Mouse (Mus musculus): ENCODE data around the gene Lrrtm3.
A peak's percentile ranks its signal among the peaks of the same experiment; 100 is the strongest.

Lrrtm3 gene

DNA sequence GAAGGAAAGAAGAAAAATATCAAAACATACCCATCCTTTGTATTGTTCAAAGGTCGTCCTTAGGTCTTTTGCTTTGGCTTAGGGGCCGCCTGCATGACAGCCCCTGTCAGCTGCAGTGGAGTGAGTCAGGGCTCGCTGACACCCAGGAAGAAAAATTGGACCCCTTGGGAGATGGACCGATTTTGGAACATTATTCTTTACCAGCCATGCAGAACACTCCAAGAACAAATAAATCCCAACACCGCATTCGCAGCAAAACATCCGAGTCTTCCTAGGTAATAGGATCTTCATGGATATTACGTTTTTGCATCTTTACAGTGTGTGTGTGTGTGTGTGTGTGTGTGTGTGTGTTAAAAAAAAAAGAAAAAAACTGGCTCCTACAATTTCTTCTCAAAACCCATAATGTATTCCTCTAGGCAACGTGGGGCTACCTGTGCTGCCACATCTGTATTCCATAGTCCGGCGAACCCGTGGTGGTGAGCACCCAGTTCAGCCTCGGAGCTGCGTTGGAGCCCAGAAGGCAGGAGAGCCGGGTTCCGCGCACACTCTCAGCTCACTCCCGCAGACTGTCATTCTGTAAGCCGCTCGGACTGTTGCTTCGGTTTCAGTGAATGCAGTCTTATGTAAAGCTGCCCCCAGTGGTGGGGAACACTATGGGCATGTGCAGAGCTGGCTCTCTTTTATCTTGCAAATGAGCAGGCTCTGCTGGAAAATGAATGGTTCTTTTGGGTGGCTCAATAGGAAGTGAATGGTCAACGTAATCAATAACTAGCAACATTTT, at the start of gene Lrrtm3:
Lrrtm3 (minus strand) TSS at position 598 of the 781 bp plus-strand sequence.
- peak; percentile 71 for DNase-seq

DNA sequence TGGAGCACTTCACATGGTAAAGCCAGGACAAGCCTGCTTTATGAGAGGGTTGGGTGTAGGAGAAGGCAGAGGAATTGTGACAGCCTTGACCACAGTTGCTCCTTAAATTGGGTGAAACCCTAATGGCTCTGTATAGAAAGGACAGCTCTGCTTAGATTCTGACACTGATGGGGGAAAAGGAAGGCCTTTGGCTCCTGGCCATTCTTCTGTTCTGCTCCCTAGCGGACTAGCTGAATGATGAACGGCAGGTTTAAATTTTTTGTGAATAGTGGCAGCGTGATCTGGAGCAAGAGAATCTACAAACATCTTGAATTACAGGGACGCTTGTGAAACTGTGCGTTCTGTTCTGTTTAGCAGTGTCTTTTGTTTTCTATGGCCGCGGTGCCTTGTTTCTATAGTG, 45.4 kb upstream of the Lrrtm3 start:
- DNase-seq, result no peak

DNA sequence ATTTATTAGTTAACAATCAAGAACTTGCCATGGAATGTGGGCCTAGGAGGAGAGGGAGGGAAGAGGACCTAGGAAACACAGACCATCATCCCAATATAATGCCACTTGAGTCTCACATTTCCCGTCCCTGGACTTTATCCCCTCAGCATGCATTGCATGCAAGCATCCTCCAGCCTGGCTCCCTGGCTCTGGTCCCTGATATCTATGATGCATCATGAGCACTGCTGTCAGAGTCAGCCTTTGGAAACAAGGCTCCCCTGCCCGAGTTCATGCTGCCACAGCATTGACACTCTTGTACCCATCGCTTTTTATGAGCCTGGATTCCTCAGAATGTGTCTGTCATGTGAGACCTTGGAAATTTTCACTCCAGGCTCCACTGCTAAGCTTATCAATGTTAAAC, 43.4 kb upstream of the Lrrtm3 start:
- DNase-seq, result no peak

DNA sequence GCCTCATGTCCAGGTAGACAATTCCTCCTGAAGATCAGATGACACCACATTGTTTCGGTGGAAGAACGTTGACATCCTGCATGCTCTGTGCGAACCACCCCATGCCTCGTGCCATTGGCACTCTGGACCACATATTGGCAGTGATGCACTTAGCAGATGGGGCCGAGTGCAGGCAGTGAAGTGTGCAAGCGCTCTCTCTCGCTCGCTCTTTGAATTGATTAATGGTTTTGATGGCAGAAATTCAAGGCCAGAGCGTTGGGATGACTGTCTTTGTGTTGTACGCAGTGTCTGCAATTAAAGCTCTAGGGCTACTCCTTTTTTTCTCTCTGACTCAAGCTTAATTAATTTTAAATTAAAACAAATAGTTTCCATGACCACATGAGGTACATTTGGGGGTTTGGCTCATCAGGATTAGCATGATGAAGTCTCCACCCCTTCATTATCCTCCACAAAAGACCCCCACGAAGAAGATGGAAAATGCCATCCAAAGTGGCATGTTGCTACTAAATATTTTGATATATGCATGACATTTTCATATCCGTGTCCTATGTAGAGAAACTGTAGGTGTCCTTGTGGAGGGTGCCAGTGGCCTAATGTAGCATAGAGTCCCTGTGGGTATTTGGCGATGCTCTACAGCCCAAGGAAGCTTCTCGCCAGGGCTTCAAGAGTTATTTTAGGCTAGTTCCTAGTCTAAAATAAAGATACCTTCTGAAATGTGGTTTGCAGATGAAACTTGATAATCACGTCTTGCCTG, 40.5 kb upstream of the Lrrtm3 start:
- no peak for DNase-seq

DNA sequence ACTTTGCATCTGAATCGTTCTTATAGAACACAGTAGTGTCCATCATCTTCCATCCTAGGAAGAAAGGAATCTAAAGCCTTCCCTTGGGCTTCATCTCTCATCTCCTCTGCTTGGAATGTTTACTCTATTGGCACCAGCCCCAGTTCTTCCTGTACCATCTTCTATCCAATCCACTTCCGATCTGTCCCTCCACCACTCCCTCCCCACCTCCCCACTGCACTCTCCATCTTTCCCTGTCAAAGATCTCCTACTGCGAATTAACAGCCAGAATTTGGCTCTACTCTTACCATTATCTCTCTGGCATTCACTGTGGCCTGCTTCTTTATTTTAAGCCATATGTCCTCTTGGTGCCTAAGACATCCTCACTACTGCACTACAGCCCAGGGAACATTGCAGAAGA, 28.8 kb upstream of the Lrrtm3 start:
- DNase-seq, result no peak

DNA sequence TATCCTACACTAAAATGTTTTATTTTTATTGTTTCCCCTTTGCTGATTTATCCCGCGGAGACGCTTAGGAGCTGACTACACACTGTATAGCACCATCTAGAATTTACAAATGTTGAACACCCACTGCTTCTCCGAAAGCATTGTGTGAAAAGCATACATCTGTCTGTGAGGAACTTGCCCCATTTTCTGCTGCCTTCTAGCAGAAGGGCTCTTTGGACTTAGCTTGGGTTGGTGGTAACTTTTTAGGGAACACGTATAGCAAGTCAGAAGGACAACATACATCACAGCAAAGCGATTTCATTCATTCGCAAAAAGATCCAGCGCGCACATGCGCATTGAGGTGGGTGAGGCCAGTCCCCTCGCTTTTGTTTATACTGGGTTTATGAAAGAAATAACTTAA, 25.2 kb upstream of the Lrrtm3 start:
- DNase-seq, result no peak

GRCm38 (mm10) chr10:64096532-64096931, 6.5 kb upstream of the Lrrtm3 start:
- no peak for DNase-seq

- DNase-seq, result no peak
Measured at GRCm38 (mm10) chr10:64088774-64089460, 1.2 kb downstream of the Lrrtm3 start.

- peak; percentile 35 for DNase-seq
Measured at GRCm38 (mm10) chr10:64087936-64088773, 1.9 kb downstream of the Lrrtm3 start.

DNA sequence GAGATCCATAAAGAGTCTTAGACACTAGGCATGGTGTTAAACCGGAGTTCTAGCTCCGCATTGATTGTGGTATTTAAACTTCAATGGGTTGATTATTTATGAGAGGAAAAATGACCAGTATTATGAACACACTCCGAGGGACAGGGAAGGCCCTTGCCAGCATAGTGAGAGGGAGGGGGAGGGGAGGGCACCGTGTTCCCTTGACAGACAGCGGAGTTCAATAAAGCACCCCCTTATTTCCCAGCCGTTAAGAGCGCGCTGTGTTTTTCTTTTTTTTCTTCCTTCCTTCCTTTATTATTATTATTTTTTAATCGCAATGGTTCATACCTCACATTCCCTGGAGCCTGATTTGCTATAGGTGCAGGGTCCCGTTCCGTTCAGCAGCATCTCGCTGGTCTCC, 2.6 kb downstream of the Lrrtm3 start:
- DNase-seq, result no peak

DNA sequence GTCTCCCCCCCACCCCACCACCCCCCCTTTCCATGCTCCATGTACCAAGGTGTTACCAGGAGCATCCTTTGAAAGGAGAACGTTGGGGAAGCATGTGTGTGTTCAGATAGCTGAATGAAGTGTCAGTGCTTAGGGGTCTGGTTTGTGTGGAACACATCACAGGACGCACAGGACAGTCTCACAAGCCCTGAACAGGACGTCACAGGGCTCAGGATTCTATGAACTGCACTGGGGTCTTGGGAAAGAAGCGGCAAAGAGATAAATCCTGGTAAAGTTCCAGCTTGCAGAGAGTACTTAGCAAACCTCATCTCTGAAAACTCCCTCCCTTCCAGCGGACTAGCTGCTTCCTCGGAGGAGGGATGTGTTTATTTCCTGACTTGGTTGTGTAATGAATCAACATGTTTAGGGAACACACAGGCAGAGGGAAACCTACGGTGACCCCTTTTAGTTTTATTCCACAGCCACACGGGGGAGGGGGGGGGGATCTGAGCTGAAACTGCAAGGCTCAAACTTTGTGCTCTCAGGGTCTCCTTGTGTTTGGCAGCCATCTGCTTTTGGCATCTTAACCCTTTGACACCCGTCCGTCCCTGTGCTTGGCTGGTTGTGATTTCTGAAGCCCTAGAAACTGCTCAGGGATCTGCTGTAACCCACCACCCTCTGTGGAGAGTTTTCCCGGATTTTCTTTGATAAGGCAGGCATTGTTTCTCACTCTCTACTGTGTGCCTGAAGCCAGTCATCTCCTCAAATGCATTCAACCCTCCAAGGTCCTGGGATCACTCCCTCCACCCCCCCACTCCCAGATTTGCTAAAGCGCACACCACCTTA, 3.3 kb downstream of the Lrrtm3 start:
- DNase-seq, result no peak

- no peak for DNase-seq
Measured at GRCm38 (mm10) chr10:64086183-64086566, 3.9 kb downstream of the Lrrtm3 start.

GRCm38 (mm10) chr10:64084465-64084864, 5.6 kb downstream of the Lrrtm3 start:
- DNase-seq, result no peak

DNA sequence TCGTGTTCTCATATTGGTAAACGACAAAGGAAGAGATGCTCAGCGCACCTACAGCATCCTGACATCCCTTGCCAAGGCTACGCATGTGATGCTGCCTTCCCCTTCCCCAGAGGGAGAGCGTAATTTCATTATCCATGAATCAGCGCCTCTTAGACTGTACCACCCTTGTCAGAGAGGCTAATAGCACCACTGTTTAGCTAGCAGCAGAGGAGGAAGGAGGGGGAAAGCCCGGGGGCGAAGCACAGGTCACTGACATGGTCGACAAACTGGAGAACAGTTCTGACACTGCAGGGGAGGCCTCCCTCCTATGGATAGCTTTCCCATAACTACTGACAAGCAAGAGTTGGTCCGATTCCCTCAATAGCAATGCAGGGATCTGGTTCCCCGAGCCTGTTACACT, 6.3 kb downstream of the Lrrtm3 start:
- no peak for DNase-seq

DNA sequence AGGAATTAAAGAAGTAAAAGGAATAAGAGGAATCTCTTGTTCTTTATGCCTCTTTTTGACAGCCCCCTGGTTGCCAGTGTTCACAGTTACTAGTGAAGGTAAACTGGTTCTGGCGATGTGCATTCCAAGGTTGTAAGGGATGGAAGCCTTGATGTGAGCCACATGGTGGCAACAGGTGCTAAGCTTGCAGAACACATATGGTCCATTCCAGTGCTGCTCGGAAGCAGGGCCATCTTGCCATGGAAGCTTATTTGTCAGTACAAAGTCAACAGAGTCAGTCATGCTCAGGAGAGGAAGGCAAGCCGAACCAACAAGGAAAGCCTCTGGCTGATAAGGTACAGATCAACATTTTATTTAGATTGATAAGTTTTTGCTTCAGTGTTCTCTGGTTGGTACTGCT, 7.7 kb downstream of the Lrrtm3 start:
- no peak for DNase-seq

- no peak for DNase-seq
Measured at GRCm38 (mm10) chr10:64076410-64077052, 13.5 kb downstream of the Lrrtm3 start.

DNA sequence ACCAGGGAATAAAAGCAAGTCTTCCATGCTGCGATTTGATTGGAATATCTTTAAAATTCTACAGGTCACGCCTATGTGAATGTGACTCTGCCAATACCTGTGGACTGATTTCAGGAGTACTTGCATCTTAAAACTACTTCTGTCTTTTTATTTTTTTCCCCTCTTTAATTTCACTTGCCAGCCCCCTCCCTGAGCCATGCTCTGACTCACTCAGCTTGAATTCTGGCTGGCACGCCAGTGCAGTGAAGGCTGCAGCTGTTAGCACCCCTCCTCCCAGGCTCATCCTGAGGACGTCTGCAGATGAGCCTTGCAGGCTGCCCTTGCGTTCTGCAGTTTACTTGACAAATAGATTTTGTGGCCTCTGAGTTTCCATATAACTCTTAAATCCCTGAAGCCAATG, 14.1 kb downstream of the Lrrtm3 start:
- peak; percentile 29 for DNase-seq

- DNase-seq, result no peak
Measured at GRCm38 (mm10) chr10:64063704-64064103, 26.4 kb downstream of the Lrrtm3 start.

DNA sequence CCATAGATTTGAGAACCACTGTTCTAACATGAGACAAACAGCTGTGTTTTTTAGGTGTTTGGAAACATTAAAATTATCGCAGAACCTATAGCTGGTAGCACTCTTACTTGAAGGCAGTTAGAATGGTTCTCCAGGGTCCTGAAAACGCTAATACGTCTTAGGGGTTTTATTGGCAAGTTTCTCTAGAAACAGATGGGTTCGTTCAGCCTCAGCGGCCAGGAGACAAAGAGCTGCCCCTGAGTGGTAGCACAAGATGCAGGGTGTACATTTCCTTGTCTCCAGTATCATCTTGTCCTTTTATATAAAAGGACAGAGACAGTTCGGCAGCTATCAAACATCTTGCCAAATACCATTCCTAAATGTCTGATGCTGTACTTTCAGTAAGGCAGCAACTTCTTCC, 40.1 kb downstream of the Lrrtm3 start:
- no peak for DNase-seq

- DNase-seq, result no peak
Measured at GRCm38 (mm10) chr10:64049151-64049550, 40.9 kb downstream of the Lrrtm3 start.

DNA sequence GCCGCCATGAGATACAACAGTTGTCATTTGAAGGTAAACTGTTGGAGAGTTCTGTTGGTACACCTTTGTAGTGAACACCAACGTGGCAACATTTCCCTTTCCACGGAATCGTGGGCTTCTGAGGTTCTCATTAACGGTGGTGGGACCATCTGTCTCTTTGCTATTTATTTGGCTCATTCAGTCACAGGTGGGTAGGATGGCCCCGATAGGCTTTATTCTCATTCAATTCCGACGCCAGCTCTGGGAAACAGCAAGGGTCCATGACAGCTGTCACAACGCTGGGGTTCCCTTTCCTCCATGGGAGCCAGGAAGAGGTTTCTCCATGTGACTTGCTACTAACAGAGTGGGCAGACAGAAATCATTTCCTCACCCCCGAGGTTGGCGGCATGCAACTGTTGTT, 48.2 kb downstream of the Lrrtm3 start:
- no peak for DNase-seq

All from right cerebral cortex, postnatal 4 days (tissue).